Mouse (Mus musculus): ENCODE data around the gene Phactr2.

The Phactr2 gene

GRCm38 (mm10) chr10:13168461-13168860, 305.8 kb downstream of the Phactr2 start:
- DNase-seq (ENCODE audit: low spot score), result peak; percentile 26

GRCm38 (mm10) chr10:13162031-13162430, 312.2 kb downstream of the Phactr2 start:
- DNase-seq (ENCODE audit: low spot score), result no peak

GRCm38 (mm10) chr10:13160913-13161312, 313.3 kb downstream of the Phactr2 start:
- no peak for DNase-seq (ENCODE audit: low spot score)
